Mouse (Mus musculus): ENCODE results near the gene Samd4. TPM values are rescaled to one million over a fixed set of nuclear protein-coding genes. Genes with fewer than 3 reads are reported as not detected.
A peak's percentile ranks its signal among the peaks of the same experiment; 100 is the strongest.

Samd4 gene
- polyA plus RNA-seq, 1 experiment, result 0.02 TPM

- TF ChIP-seq FLI1 (IDR thresholded peaks at IDR 0.05; ENCODE audit: low read length), result no peak
- no peak for TF ChIP-seq GATA1 (IDR thresholded peaks at IDR 0.05; ENCODE audit: borderline replicate concordance, low read length)
- peak overlapping the region; percentile 89 for H3K4me3 ChIP-seq (replicated peaks)
- no peaks in the 10 kb centered on the region for H3K36me3 ChIP-seq (replicated peaks; ENCODE audit: low read length)
- no peaks in the 10 kb centered on the region; the same call in 1 of the 2 replicates for H3K9me3 ChIP-seq
- H3K27me3 ChIP-seq (replicated peaks), result peaks cover 78% of the 10 kb centered on the region
- H3K4me1 ChIP-seq, result peaks cover 50% of the 10 kb centered on the region
Measured at GRCm38 (mm10) chr14:46883068-46883870, 615 bp downstream of the Samd4 start.

DNA sequence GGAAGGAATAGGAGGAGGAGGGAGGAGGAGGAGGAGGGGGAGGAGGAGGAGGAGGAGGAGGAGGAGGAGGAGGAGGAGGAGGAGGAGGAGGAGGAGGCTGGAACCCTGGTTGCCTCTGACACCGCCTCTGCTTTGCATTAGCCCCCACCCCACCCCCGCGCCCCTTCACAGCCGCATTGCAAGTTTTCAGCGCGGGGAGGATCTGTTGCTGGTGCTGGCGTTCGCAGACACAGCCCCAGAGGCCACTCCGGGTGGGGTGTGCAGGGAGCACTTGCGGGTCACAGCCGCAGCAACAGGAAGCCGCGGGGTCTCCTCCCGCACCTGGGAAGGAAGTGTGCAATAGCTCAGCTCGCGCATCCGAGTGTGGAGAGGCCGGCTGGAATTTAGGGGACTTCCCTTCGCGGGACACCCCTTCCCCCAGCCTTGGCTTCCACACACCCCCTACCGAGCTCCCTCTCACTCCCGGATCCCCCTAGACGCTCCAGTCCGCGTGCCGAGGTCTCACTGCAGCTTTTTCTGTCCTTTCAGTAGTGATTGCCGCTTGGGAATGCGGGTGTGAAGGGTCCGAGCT lies 1.3 kb downstream of the Samd4 start:
- Histone ChIP-seq H3K4me1 (peaks cover 50% of the 10 kb centered on the region), H3K9me3 (no peaks in the 10 kb centered on the region; the same call in 1 of the 2 replicates), H3K4me3 (replicated peaks) (peak overlapping the region; percentile 91), H3K27me3 (replicated peaks) (peaks cover 81% of the 10 kb centered on the region), H3K36me3 (replicated peaks; ENCODE audit: low read length) (no peaks in the 10 kb centered on the region)
- TF ChIP-seq FLI1 (IDR thresholded peaks at IDR 0.05; ENCODE audit: low read length) (no peak), GATA1 (IDR thresholded peaks at IDR 0.05; ENCODE audit: borderline replicate concordance, low read length) (no peak)

- no peaks in the 10 kb centered on the region; the same call in 1 of the 2 replicates for H3K9me3 ChIP-seq
- peak overlapping the region; percentile 91 for H3K4me3 ChIP-seq (replicated peaks)
- TF ChIP-seq GATA1 (IDR thresholded peaks at IDR 0.05; ENCODE audit: borderline replicate concordance, low read length) (no peak), FLI1 (IDR thresholded peaks at IDR 0.05; ENCODE audit: low read length) (no peak)
- no peaks in the 10 kb centered on the region for H3K36me3 ChIP-seq (replicated peaks; ENCODE audit: low read length)
- peaks cover 50% of the 10 kb centered on the region for H3K4me1 ChIP-seq
- H3K27me3 ChIP-seq (replicated peaks), result peaks cover 83% of the 10 kb centered on the region
Measured at GRCm38 (mm10) chr14:46884701-46885428, 2.2 kb downstream of the Samd4 start.

DNA sequence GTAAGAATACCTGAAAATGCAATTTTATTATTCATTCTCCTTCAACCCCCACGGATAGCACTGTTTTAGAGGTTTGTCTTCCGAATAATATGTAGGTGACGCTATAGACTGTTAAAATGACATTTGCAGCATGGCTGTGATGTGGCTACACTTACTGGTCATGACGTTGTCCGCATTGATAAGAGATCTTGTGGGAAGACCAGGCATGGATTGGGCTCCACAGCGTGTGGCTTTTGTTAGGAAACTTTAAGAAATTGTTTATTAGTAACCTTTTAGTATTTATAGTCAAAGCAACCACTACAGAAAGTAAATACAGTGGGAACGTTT lies 2.7 kb downstream of the Samd4 start:
- H3K4me3 ChIP-seq (replicated peaks), result peak overlapping the region; percentile 91

GRCm38 (mm10) chr14:46885891-46886301 lies 3.2 kb downstream of the Samd4 start:
- TF ChIP-seq FLI1 (IDR thresholded peaks at IDR 0.05; ENCODE audit: low read length) (no peak), GATA1 (IDR thresholded peaks at IDR 0.05; ENCODE audit: borderline replicate concordance, low read length) (no peak)
- Histone ChIP-seq H3K4me1 (peaks cover 46% of the 10 kb centered on the region), H3K27me3 (replicated peaks) (peaks cover 87% of the 10 kb centered on the region)

More for the DNA sequence above, 2.7 kb downstream of the Samd4 start:
- Histone ChIP-seq H3K4me1 (peaks cover 50% of the 10 kb centered on the region), H3K36me3 (replicated peaks; ENCODE audit: low read length) (no peaks in the 10 kb centered on the region), H3K27me3 (replicated peaks) (peaks cover 85% of the 10 kb centered on the region), H3K9me3 (no peaks in the 10 kb centered on the region; the same call in 1 of the 2 replicates)
- no peak for TF ChIP-seq GATA1 (IDR thresholded peaks at IDR 0.05; ENCODE audit: borderline replicate concordance, low read length)
- no peak for TF ChIP-seq FLI1 (IDR thresholded peaks at IDR 0.05; ENCODE audit: low read length)

GRCm38 (mm10) chr14:46889096-46889495 lies 6.4 kb downstream of the Samd4 start:
- no peak for TF ChIP-seq FLI1 (IDR thresholded peaks at IDR 0.05; ENCODE audit: low read length)
- no peak for TF ChIP-seq GATA1 (IDR thresholded peaks at IDR 0.05; ENCODE audit: borderline replicate concordance, low read length)
- H3K4me1 ChIP-seq, result peaks cover 21% of the 10 kb centered on the region
- no peak overlapping the region for H3K4me3 ChIP-seq (replicated peaks)

More at GRCm38 (mm10) chr14:46885891-46886301, 3.2 kb downstream of the Samd4 start:
- H3K9me3 ChIP-seq, result no peaks in the 10 kb centered on the region; the same call in 1 of the 2 replicates
- H3K36me3 ChIP-seq (replicated peaks; ENCODE audit: low read length), result no peaks in the 10 kb centered on the region
- H3K4me3 ChIP-seq (replicated peaks), result no peak overlapping the region

DNA sequence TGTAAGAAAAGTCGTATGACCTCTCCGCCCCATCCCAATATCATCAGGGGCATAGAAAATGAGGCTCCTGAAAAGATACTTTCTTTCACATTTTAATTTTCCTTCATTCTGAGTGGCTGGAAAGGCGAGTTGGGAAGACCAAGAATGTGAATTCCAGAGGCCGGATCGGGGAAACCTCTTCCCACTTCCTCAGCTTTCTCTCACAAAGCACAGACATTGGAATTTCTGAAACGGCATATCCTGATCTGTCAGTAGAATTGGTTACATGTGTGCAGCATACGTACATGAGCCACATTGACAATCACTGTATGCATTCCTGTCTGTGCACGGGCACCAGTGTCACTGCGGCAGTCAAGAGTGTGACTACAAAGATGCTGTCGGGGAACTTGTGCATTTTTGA lies 11.3 kb downstream of the Samd4 start:
- no peaks in the 10 kb centered on the region for H3K4me1 ChIP-seq
- H3K9me3 ChIP-seq, result peaks cover 7% of the 10 kb centered on the region; the same call in 1 of the 2 replicates
- no peak for TF ChIP-seq FLI1 (IDR thresholded peaks at IDR 0.05; ENCODE audit: low read length)
- no peak for TF ChIP-seq GATA1 (IDR thresholded peaks at IDR 0.05; ENCODE audit: borderline replicate concordance, low read length)
- peaks cover 64% of the 10 kb centered on the region for H3K27me3 ChIP-seq (replicated peaks)
- no peaks in the 10 kb centered on the region for H3K36me3 ChIP-seq (replicated peaks; ENCODE audit: low read length)
- H3K4me3 ChIP-seq (replicated peaks), result no peak overlapping the region

More at GRCm38 (mm10) chr14:46889096-46889495, 6.4 kb downstream of the Samd4 start:
- Histone ChIP-seq H3K36me3 (replicated peaks; ENCODE audit: low read length) (no peaks in the 10 kb centered on the region), H3K27me3 (replicated peaks) (peaks cover 78% of the 10 kb centered on the region), H3K9me3 (peaks cover 5% of the 10 kb centered on the region)

DNA sequence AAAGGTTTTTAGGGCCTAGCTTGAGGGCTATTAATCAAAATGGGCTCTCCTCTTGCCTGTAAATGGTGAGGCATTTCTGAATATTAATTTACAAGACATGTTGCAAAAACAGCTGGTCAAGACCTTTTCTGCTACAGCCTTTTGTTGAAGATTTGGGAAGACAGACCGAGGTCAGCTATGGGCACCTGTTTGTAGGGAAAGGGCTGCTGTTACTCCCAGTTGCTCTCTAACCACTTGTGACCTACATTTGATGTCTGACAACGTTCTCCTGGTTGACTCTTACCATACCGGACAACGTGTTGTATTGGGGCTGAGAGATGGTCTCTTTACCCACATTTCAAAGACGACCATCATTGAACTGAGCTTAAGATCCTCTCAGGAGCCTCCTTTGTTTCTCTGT lies 15.3 kb downstream of the Samd4 start:
- Histone ChIP-seq H3K27me3 (replicated peaks) (peaks cover 39% of the 10 kb centered on the region), H3K36me3 (replicated peaks; ENCODE audit: low read length) (no peaks in the 10 kb centered on the region), H3K4me3 (replicated peaks) (no peak overlapping the region), H3K9me3 (peaks cover 16% of the 10 kb centered on the region), H3K4me1 (no peaks in the 10 kb centered on the region)
- TF ChIP-seq GATA1 (IDR thresholded peaks at IDR 0.05; ENCODE audit: borderline replicate concordance, low read length) (no peak), FLI1 (IDR thresholded peaks at IDR 0.05; ENCODE audit: low read length) (no peak)

DNA sequence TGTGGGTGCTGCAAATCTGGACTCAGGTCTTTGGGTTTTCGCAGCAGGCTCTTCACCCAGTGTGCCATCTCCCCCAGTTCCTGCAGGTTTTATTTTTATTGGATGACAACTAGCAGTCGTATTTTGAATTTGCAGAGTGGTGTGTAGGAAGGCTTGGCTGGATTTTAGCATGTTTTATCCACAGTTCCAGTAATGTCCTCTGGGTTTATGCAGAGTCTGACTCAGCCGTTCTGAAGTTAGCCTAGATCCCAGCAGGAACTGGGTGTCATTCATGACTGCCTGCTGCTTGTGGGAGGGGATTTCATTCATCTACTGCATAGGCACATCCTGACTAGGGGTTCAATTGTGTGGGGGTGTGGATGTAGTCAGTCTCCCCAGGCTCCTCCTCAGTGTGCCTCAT lies 16.0 kb downstream of the Samd4 start:
- H3K36me3 ChIP-seq (replicated peaks; ENCODE audit: low read length), result no peaks in the 10 kb centered on the region
- TF ChIP-seq GATA1 (IDR thresholded peaks at IDR 0.05; ENCODE audit: borderline replicate concordance, low read length) (no peak), FLI1 (IDR thresholded peaks at IDR 0.05; ENCODE audit: low read length) (no peak)
- peaks cover 33% of the 10 kb centered on the region for H3K27me3 ChIP-seq (replicated peaks)
- H3K9me3 ChIP-seq, result peaks cover 18% of the 10 kb centered on the region
- no peak overlapping the region for H3K4me3 ChIP-seq (replicated peaks)
- H3K4me1 ChIP-seq, result no peaks in the 10 kb centered on the region

All from megakaryocyte, embryonic 14.5 days (primary cell).